Mouse (Mus musculus): Measurements from ENCODE around the gene Col13a1. TPM values are rescaled to one million over a fixed set of nuclear protein-coding genes. Genes with fewer than 3 reads are reported as not detected.

The Col13a1 gene
- polyA plus RNA-seq, 1 experiment: not detected

GRCm38 (mm10) chr10:61852824-61853223 lies 126.1 kb downstream of the Col13a1 start:
- TF ChIP-seq CTCF (IDR thresholded peaks at IDR 0.05; ENCODE audit: insufficient read depth, low read depth, low read length) (no peak), POLR2A (IDR thresholded peaks at IDR 0.05; ENCODE audit: insufficient read depth, low read depth, low read length) (no peak)
- WGBS: 88% methylated on average over 8 of the region's 8 CpGs
- no peak overlapping the region for H3K27ac ChIP-seq (ENCODE audit: insufficient read depth, low read depth, low read length)
- no peak overlapping the region for H3K4me3 ChIP-seq (ENCODE audit: insufficient read depth, low read depth, low read length)
- no peaks in the 10 kb centered on the region for H3K4me1 ChIP-seq (ENCODE audit: control insufficient read depth, insufficient read depth, low read length)

DNA sequence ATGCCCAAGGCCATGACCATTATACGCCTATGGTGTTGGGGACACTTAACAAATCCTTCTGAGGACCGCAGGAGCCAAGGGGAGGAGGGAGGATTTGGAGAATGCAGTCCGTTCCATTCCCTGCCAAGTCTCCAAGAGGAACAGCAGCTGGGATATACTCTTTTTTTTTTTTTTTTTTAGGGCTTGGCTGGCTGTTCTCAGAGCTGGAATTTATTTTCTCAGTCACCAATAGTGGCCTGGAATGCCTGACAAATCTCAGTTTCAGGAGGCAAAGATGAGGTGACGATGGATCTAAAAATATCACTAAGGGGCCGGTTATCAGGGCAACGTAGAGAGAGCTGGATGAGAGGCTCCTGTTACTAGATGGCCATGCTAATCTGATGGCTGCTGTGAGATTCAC lies 130.4 kb downstream of the Col13a1 start:
- Histone ChIP-seq H3K4me1 (ENCODE audit: control insufficient read depth, insufficient read depth, low read length) (no peaks in the 10 kb centered on the region), H3K4me3 (ENCODE audit: insufficient read depth, low read depth, low read length) (no peak overlapping the region), H3K27ac (ENCODE audit: insufficient read depth, low read depth, low read length) (no peak overlapping the region)
- WGBS: 67% methylated on average over 6 of the region's 6 CpGs
- TF ChIP-seq CTCF (IDR thresholded peaks at IDR 0.05; ENCODE audit: insufficient read depth, low read depth, low read length) (no peak), POLR2A (IDR thresholded peaks at IDR 0.05; ENCODE audit: insufficient read depth, low read depth, low read length) (no peak)

DNA sequence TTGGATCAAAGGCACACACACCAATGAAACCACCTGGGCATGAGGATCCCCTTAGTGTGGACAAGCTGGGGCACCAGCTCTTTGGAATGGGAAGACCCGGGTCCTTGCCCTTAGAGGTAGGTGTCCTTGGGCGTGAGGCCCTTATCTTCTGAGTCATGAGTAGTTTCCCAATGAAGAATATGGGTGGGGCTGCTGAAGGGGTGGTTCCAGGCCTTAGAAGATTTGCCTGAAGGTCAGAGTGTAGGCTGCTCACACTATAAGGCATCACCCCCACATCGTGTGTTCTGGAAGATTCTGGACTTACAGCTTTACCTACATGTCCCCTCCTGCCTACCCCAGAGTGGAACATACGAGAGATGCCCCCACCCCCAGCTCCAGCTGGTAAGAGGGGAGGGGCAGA lies 133.4 kb downstream of the Col13a1 start:
- no peaks in the 10 kb centered on the region for H3K4me1 ChIP-seq (ENCODE audit: control insufficient read depth, insufficient read depth, low read length)
- no peak overlapping the region for H3K4me3 ChIP-seq (ENCODE audit: insufficient read depth, low read depth, low read length)
- WGBS: 87% methylated on average over 4 of the region's 4 CpGs
- TF ChIP-seq POLR2A (IDR thresholded peaks at IDR 0.05; ENCODE audit: insufficient read depth, low read depth, low read length) (no peak), CTCF (IDR thresholded peaks at IDR 0.05; ENCODE audit: insufficient read depth, low read depth, low read length) (no peak)
- H3K27ac ChIP-seq (ENCODE audit: insufficient read depth, low read depth, low read length): no peak overlapping the region

- Histone ChIP-seq H3K4me3 (ENCODE audit: insufficient read depth, low read depth, low read length) (no peak overlapping the region), H3K27ac (ENCODE audit: insufficient read depth, low read depth, low read length) (no peak overlapping the region), H3K4me1 (ENCODE audit: control insufficient read depth, insufficient read depth, low read length) (no peaks in the 10 kb centered on the region)
- WGBS: 85% methylated on average over 7 of the region's 7 CpGs
- TF ChIP-seq POLR2A (IDR thresholded peaks at IDR 0.05; ENCODE audit: insufficient read depth, low read depth, low read length) (no peak), CTCF (IDR thresholded peaks at IDR 0.05; ENCODE audit: insufficient read depth, low read depth, low read length) (no peak)
These were observed 134.4 kb downstream of the Col13a1 start for GRCm38 (mm10) chr10:61844475-61844874.

GRCm38 (mm10) chr10:61842261-61842660 lies 136.6 kb downstream of the Col13a1 start:
- H3K4me1 ChIP-seq (ENCODE audit: control insufficient read depth, insufficient read depth, low read length): no peaks in the 10 kb centered on the region
- H3K4me3 ChIP-seq (ENCODE audit: insufficient read depth, low read depth, low read length): no peak overlapping the region
- 69% methylated on average over 12 of the region's 12 CpGs for WGBS
- TF ChIP-seq POLR2A (IDR thresholded peaks at IDR 0.05; ENCODE audit: insufficient read depth, low read depth, low read length) (no peak), CTCF (IDR thresholded peaks at IDR 0.05; ENCODE audit: insufficient read depth, low read depth, low read length) (no peak)
- H3K27ac ChIP-seq (ENCODE audit: insufficient read depth, low read depth, low read length): no peak overlapping the region

- Histone ChIP-seq H3K4me1 (ENCODE audit: control insufficient read depth, insufficient read depth, low read length) (no peaks in the 10 kb centered on the region), H3K4me3 (ENCODE audit: insufficient read depth, low read depth, low read length) (no peak overlapping the region), H3K27ac (ENCODE audit: insufficient read depth, low read depth, low read length) (no peak overlapping the region)
- no peak for TF ChIP-seq POLR2A (IDR thresholded peaks at IDR 0.05; ENCODE audit: insufficient read depth, low read depth, low read length)
- TF ChIP-seq CTCF (IDR thresholded peaks at IDR 0.05; ENCODE audit: insufficient read depth, low read depth, low read length): no peak
- WGBS: 91% methylated on average over 9 of the region's 9 CpGs
These were observed 139.6 kb downstream of the Col13a1 start for GRCm38 (mm10) chr10:61839326-61839725.

GRCm38 (mm10) chr10:61838769-61839168 lies 140.1 kb downstream of the Col13a1 start:
- no peaks in the 10 kb centered on the region for H3K4me1 ChIP-seq (ENCODE audit: control insufficient read depth, insufficient read depth, low read length)
- no peak overlapping the region for H3K27ac ChIP-seq (ENCODE audit: insufficient read depth, low read depth, low read length)
- TF ChIP-seq CTCF (IDR thresholded peaks at IDR 0.05; ENCODE audit: insufficient read depth, low read depth, low read length) (no peak), POLR2A (IDR thresholded peaks at IDR 0.05; ENCODE audit: insufficient read depth, low read depth, low read length) (no peak)
- H3K4me3 ChIP-seq (ENCODE audit: insufficient read depth, low read depth, low read length): no peak overlapping the region
- WGBS: 7% methylated on average over 6 of the region's 6 CpGs

- H3K27ac ChIP-seq (ENCODE audit: insufficient read depth, low read depth, low read length): no peak overlapping the region
- no peaks in the 10 kb centered on the region for H3K4me1 ChIP-seq (ENCODE audit: control insufficient read depth, insufficient read depth, low read length)
- no peak for TF ChIP-seq CTCF (IDR thresholded peaks at IDR 0.05; ENCODE audit: insufficient read depth, low read depth, low read length)
- no peak for TF ChIP-seq POLR2A (IDR thresholded peaks at IDR 0.05; ENCODE audit: insufficient read depth, low read depth, low read length)
- WGBS: 63% methylated on average over 8 of the region's 8 CpGs
- H3K4me3 ChIP-seq (ENCODE audit: insufficient read depth, low read depth, low read length): no peak overlapping the region
These were observed 141.6 kb downstream of the Col13a1 start for GRCm38 (mm10) chr10:61837286-61837685.

DNA sequence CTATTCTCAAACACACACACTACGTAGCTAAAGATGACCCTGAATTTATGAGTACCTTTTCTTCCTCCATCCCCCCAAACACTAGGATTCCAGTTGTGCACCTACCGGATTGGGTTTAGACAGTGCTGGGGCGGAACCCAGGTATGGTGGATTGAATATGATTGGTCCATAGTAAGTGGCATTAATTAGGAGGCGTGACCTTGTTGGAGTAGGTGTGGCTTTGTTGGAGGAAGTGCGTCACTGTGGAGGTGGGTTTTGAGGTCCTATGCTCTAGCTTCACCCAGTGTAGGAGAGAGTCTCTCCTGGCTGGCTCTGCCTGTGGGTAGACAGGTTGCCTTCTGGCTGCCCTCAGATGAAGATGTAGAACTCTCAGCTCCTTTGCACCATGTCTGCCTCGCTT lies 144.6 kb downstream of the Col13a1 start:
- H3K4me3 ChIP-seq (ENCODE audit: insufficient read depth, low read depth, low read length): no peak overlapping the region
- H3K27ac ChIP-seq (ENCODE audit: insufficient read depth, low read depth, low read length): no peak overlapping the region
- no peaks in the 10 kb centered on the region for H3K4me1 ChIP-seq (ENCODE audit: control insufficient read depth, insufficient read depth, low read length)
- WGBS: 98% methylated on average over 6 of the region's 6 CpGs
- TF ChIP-seq POLR2A (IDR thresholded peaks at IDR 0.05; ENCODE audit: insufficient read depth, low read depth, low read length) (no peak), CTCF (IDR thresholded peaks at IDR 0.05; ENCODE audit: insufficient read depth, low read depth, low read length) (no peak)

GRCm38 (mm10) chr10:61832713-61833112 lies 146.2 kb downstream of the Col13a1 start:
- Histone ChIP-seq H3K4me1 (ENCODE audit: control insufficient read depth, insufficient read depth, low read length) (no peaks in the 10 kb centered on the region), H3K4me3 (ENCODE audit: insufficient read depth, low read depth, low read length) (no peak overlapping the region), H3K27ac (ENCODE audit: insufficient read depth, low read depth, low read length) (no peak overlapping the region)
- TF ChIP-seq POLR2A (IDR thresholded peaks at IDR 0.05; ENCODE audit: insufficient read depth, low read depth, low read length): no peak
- no peak for TF ChIP-seq CTCF (IDR thresholded peaks at IDR 0.05; ENCODE audit: insufficient read depth, low read depth, low read length)
- WGBS: 83% methylated on average over 11 of the region's 11 CpGs
